Comparison of ENCODE assay signal across 22 mouse cellular contexts in the genomic region with DNA sequence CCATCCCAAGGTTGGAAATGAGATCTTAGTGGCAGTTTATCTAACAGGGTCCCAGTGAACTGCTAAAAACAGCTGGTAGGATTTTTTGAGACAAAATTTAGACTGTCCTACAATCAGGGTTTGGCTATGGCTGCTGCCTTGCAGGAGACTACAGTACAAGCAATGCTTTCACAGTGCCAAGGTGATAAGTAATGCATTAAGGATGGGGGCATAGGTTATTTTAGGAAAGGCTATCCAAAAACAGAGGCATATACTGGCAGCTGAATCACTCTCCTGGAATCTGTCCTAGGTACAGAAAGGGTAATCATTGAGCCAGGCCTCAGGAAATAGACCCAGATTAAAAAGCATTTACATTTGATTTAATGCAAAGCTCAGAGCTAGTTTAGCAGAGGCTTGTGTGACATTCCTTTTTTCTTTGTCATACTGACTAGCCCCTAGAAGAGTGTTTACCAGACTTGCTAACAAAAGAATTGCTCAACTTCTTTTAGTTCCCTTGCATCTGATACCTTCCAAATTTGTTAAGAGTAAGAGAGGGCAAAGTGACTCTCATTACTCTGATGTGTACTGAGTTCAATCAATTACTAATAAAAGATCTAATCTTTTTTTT.
A peak's percentile ranks its signal among the peaks of the same experiment; 100 is the strongest.
DNase-seq lines count a peak whose midpoint lies in the region; ATAC-seq and TF ChIP-seq lines count a peak whose summit lies in the region.
"Had no signal": no experiment of that assay in that cellular context is flagged by ENCODE, and none has a peak within 500 bp of the region (broad histone marks: within the 10 kb centered on the region; RNA-seq: fewer than 3 reads in every experiment).

No protein-coding gene starts in this region.

- peak; percentile 7 to 10 for DNase-seq in heart, adult 9 months (ENCODE audit: low spot score in 2 of 2)
- DNase-seq in Patski (ENCODE audit: low read depth, low spot score), result no peak
- peak; percentile 40 for DNase-seq in heart, postnatal 0 days (ENCODE audit: low spot score)
- DNase-seq in gastrocnemius, postnatal 14 days, result no peak
- no peak for DNase-seq in midbrain, embryonic 14.5 days
- DNase-seq: cerebellum, adult 18-20 months; cerebellum, postnatal 36 days; gastrocnemius, postnatal 25 days; liver, postnatal 0 days; lung, postnatal 10 days; right cerebral cortex, adult 18-20 months had no signal

- H3K4me3 ChIP-seq in heart, embryonic 11.5 days (ENCODE audit: low read depth, low read length), result no peak overlapping the region
- no peak overlapping the region for H3K4me3 ChIP-seq in ES-Bruce4 (ENCODE audit: low read depth, low read length)
- no peak overlapping the region for H3K4me3 ChIP-seq in heart, postnatal 0 days (ENCODE audit: low read depth, low read length)
- no peak overlapping the region for H3K4me3 ChIP-seq in midbrain, embryonic 14.5 days (replicated peaks; ENCODE audit: low read depth, low read length)
- H3K4me3 ChIP-seq: erythroblast, embryonic 14.5 days; forebrain, embryonic 13.5 days; hindbrain, embryonic 15.5 days; intestine, embryonic 15.5 days; layer of hippocampus, adult 2 months; limb, embryonic 10.5 days; midbrain, embryonic 12.5 days; neural tube, embryonic 12.5 days had no signal

- no peak for TF ChIP-seq EP300 in ES-Bruce4 (IDR thresholded peaks at IDR 0.05; ENCODE audit: insufficient read depth, low read depth, low read length)
- no peak for TF ChIP-seq EP300 in heart, postnatal 0 days (IDR thresholded peaks at IDR 0.05; ENCODE audit: low read depth)

- POLR2A ChIA-PET in Patski (lab: Charles Lee), result no interaction called here

- TF ChIP-seq POLR2A in ES-Bruce4 (IDR thresholded peaks at IDR 0.05; ENCODE audit: insufficient read depth, low read length), result no peak

- H3K4me2 ChIP-seq in heart, embryonic 11.5 days, result no peak overlapping the region
- no peak overlapping the region for H3K4me2 ChIP-seq in heart, postnatal 0 days (ENCODE audit: low read depth, low read length)
- H3K4me2 ChIP-seq in midbrain, embryonic 14.5 days (ENCODE audit: low read length), result no peak overlapping the region
- H3K4me2 ChIP-seq: forebrain, embryonic 13.5 days; hindbrain, embryonic 15.5 days; intestine, embryonic 15.5 days; midbrain, embryonic 12.5 days; neural tube, embryonic 12.5 days had no signal

- no peaks in the 10 kb centered on the region for H3K9me3 ChIP-seq in heart, embryonic 11.5 days (replicated peaks; ENCODE audit: control insufficient read depth, low read length)
- H3K9me3 ChIP-seq in ES-Bruce4 (replicated peaks; ENCODE audit: control insufficient read depth, insufficient read depth, low read length, poor library complexity, severe bottlenecking), result peaks cover 21% of the 10 kb centered on the region
- H3K9me3 ChIP-seq in heart, postnatal 0 days (replicated peaks; ENCODE audit: control insufficient read depth, low read length), result 0 out of 2 replicates have a peak, but pooled peaks cover 4% of the 10 kb centered on the region
- H3K9me3 ChIP-seq in midbrain, embryonic 14.5 days (ENCODE audit: control insufficient read depth, low read length), result no peaks in the 10 kb centered on the region
- H3K9me3 ChIP-seq: forebrain, embryonic 13.5 days; intestine, embryonic 15.5 days; limb, embryonic 10.5 days; midbrain, embryonic 12.5 days; neural tube, embryonic 12.5 days had no signal

- in situ Hi-C loops in Patski (cut with MboI; ENCODE audit: low pct_unique_long_range_greater_than_20kb), result no loop called here

- no peaks in the 10 kb centered on the region for H3K27me3 ChIP-seq in heart, embryonic 11.5 days (ENCODE audit: control insufficient read depth, insufficient read depth, low read length)
- H3K27me3 ChIP-seq in ES-Bruce4 (ENCODE audit: control insufficient read depth, insufficient read depth, low read length, poor library complexity, severe bottlenecking) (no peaks in the 10 kb centered on the region), Patski (no peaks in the 10 kb centered on the region)
- no peaks in the 10 kb centered on the region for H3K27me3 ChIP-seq in heart, postnatal 0 days (ENCODE audit: control insufficient read depth, insufficient read depth, low read length)
- H3K27me3 ChIP-seq in midbrain, embryonic 14.5 days (ENCODE audit: control insufficient read depth, insufficient read depth, low read length), result no peaks in the 10 kb centered on the region
- H3K27me3 ChIP-seq: forebrain, embryonic 13.5 days; hindbrain, embryonic 15.5 days; intestine, embryonic 15.5 days; midbrain, embryonic 12.5 days; neural tube, embryonic 12.5 days had no signal

- no peak for ATAC-seq in heart, embryonic 11.5 days (replicated peaks; ENCODE audit: insufficient number of reproducible peaks, low FRiP score, low TSS enrichment)
- peak; percentile 60 for ATAC-seq in Patski
- ATAC-seq in heart, postnatal 0 days (ENCODE audit: insufficient read depth, low read depth), result peak; percentile 51; the same call in 1 of the 2 replicates
- ATAC-seq in midbrain, embryonic 14.5 days (ENCODE audit: low FRiP score, low TSS enrichment), result no peak
- ATAC-seq: forebrain, embryonic 13.5 days; intestine, embryonic 15.5 days; liver, postnatal 0 days had no signal

- intact Hi-C loops in gastrocnemius, postnatal 14 days (cut with DNase I; ENCODE audit: low total_unique reads), result no loop called here

- H3K9ac ChIP-seq in heart, embryonic 11.5 days (ENCODE audit: low read depth, low read length), result no peak overlapping the region
- no peak overlapping the region for H3K9ac ChIP-seq in ES-Bruce4 (ENCODE audit: low read depth, poor library complexity, severe bottlenecking)
- H3K9ac ChIP-seq in heart, postnatal 0 days (replicated peaks; ENCODE audit: low read depth, low read length), result no peak overlapping the region
- no peak overlapping the region for H3K9ac ChIP-seq in midbrain, embryonic 14.5 days (replicated peaks; ENCODE audit: low read length)
- H3K9ac ChIP-seq: forebrain, embryonic 13.5 days; hindbrain, embryonic 15.5 days; intestine, embryonic 15.5 days; liver, postnatal 0 days; midbrain, embryonic 12.5 days; neural tube, embryonic 12.5 days had no signal

- no peak for TF ChIP-seq CTCF in ES-Bruce4 (IDR thresholded peaks at IDR 0.05; ENCODE audit: low read depth, low read length)
- TF ChIP-seq CTCF in Patski (IDR thresholded peaks at IDR 0.05), result no peak
- TF ChIP-seq CTCF in heart, postnatal 0 days (IDR thresholded peaks at IDR 0.05; ENCODE audit: low read depth), result no peak

- no peaks in the 10 kb centered on the region for H3K4me1 ChIP-seq in heart, embryonic 11.5 days (ENCODE audit: control insufficient read depth, insufficient read depth, low read length)
- no peaks in the 10 kb centered on the region for H3K4me1 ChIP-seq in ES-Bruce4 (ENCODE audit: control insufficient read depth, insufficient read depth, low read length)
- 0 out of 2 replicates have a peak, but pooled peaks cover 7% of the 10 kb centered on the region for H3K4me1 ChIP-seq in heart, postnatal 0 days (ENCODE audit: control insufficient read depth, insufficient read depth)
- H3K4me1 ChIP-seq in midbrain, embryonic 14.5 days (ENCODE audit: control insufficient read depth, insufficient read depth, low read length), result no peaks in the 10 kb centered on the region
- H3K4me1 ChIP-seq: forebrain, embryonic 13.5 days; hindbrain, embryonic 15.5 days; intestine, embryonic 15.5 days; limb, embryonic 10.5 days; midbrain, embryonic 12.5 days; neural tube, embryonic 12.5 days had no signal

- H3K27ac ChIP-seq in heart, embryonic 11.5 days (ENCODE audit: low read depth, low read length), result no peak overlapping the region
- peak overlapping the region; percentile 44; the same call in 1 of the 2 replicates for H3K27ac ChIP-seq in ES-Bruce4 (ENCODE audit: insufficient read depth, low read length)
- H3K27ac ChIP-seq in heart, postnatal 0 days (ENCODE audit: low read depth), result peak overlapping the region; percentile 64
- no peak overlapping the region for H3K27ac ChIP-seq in midbrain, embryonic 14.5 days (replicated peaks; ENCODE audit: low read depth, low read length)
- H3K27ac ChIP-seq: forebrain, embryonic 13.5 days; hindbrain, embryonic 15.5 days; intestine, embryonic 15.5 days; layer of hippocampus, adult 2 months; limb, embryonic 10.5 days; midbrain, embryonic 12.5 days; neural tube, embryonic 12.5 days; stomach, postnatal 0 days had no signal

- no peaks in the 10 kb centered on the region for H3K36me3 ChIP-seq in heart, embryonic 11.5 days (ENCODE audit: control insufficient read depth, insufficient read depth, low read length)
- H3K36me3 ChIP-seq in ES-Bruce4 (ENCODE audit: control insufficient read depth, insufficient read depth, low read length, poor library complexity, severe bottlenecking), result no peaks in the 10 kb centered on the region
- no peaks in the 10 kb centered on the region for H3K36me3 ChIP-seq in heart, postnatal 0 days (replicated peaks; ENCODE audit: control insufficient read depth, insufficient read depth, low read length)
- H3K36me3 ChIP-seq in midbrain, embryonic 14.5 days (ENCODE audit: control insufficient read depth, insufficient read depth, low read length), result no peaks in the 10 kb centered on the region
- H3K36me3 ChIP-seq: hindbrain, embryonic 15.5 days; intestine, embryonic 15.5 days; limb, embryonic 10.5 days; midbrain, embryonic 12.5 days; neural tube, embryonic 12.5 days had no signal

- CTCF ChIA-PET in Patski (lab: Charles Lee), result no interaction called here

Comparison
In these comparisons a context has a peak if more than half of its experiments do, and no peak if none do; other contexts are left out.
1. ATAC-seq: peak in Patski (single experiment) and heart, postnatal 0 days (single experiment); none in heart, embryonic 11.5 days (single experiment) and midbrain, embryonic 14.5 days (single experiment).
2. H3K27ac ChIP-seq: peak in ES-Bruce4 (single experiment) and heart, postnatal 0 days (single experiment); none in heart, embryonic 11.5 days (single experiment) and midbrain, embryonic 14.5 days (single experiment).
3. DNase-seq: peak in heart, adult 9 months (2 of 2) and heart, postnatal 0 days (single experiment); none in Patski (single experiment), gastrocnemius, postnatal 14 days (single experiment) and midbrain, embryonic 14.5 days (single experiment).